Mouse (Mus musculus): ENCODE data around the gene Mrps36. TPM values are rescaled to one million over a fixed set of nuclear protein-coding genes. Genes with fewer than 3 reads are reported as not detected.

The Mrps36 gene
- total RNA-seq, 2 experiments from 2014 or later = 51.1 to 51.6 TPM

DNA sequence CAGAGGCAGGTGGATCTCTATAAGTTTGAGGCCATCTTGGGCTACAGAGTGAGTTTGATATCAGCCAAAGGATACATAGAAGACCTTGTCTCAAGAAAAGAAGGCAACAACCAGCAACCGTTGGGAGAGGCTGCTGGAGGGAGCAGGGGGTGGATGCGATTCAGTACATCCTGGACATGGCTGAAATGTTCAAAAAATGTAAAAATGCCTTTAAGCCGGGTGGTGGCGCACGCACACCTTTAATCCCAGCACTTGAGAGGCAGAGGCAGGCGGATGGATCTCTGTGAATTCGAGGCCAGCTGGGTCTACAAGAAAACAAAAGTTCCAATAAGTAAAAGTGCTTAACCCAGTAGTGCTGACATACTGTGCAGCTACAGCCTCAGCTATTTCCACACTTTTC is 56.9 kb downstream of the Mrps36 start:
- no peak for DNase-seq (ENCODE audit: extremely low spot score in 1 of 2, low spot score in 2 of 2)
- Histone ChIP-seq H3K4me3 (no peak overlapping the region), H3K27ac (no peak overlapping the region)
- no peak for TF ChIP-seq CTCF (IDR thresholded peaks at IDR 0.05)
- intact Hi-C loops (cut with DNase I) = no loop called here

Other genes with a start within 250 kb of the Mrps36 start
- gene Ocln, start 191.9 kb downstream of the Mrps36 start, total RNA-seq (2021) = 1 to 10 TPM; 7.1 to 8.0 TPM
- gene Marveld2, start 127.7 kb downstream of the Mrps36 start, total RNA-seq (2021) = 1 to 10 TPM; 1.6 to 1.9 TPM
- 10 to 100 TPM; 66.9 to 86.2 TPM for gene Ak6, start 93.7 kb downstream of the Mrps36 start, total RNA-seq (2021)
- gene Rad17, start 93.6 kb downstream of the Mrps36 start, total RNA-seq (2021) = 10 to 100 TPM; 14.1 to 14.6 TPM
- gene Taf9, start 93.1 kb downstream of the Mrps36 start, total RNA-seq (2021) = 10 to 100 TPM; 23.9 to 34.0 TPM
- gene Ccdc125, start 74.9 kb downstream of the Mrps36 start, total RNA-seq (2021) = under 1 TPM in 1 of 2 experiments, not detected in 1; 0.59 TPM
- gene Cdk7, start 13.7 kb downstream of the Mrps36 start, total RNA-seq (2021) = 10 to 100 TPM; 37.4 to 43.9 TPM
- gene Cenph, start 31.2 kb upstream of the Mrps36 start, total RNA-seq (2021) = 1 to 10 TPM in 1 of 2 experiments, under 1 TPM in 1; 0.75 to 1.1 TPM
- gene Ccnb1, start 41.9 kb upstream of the Mrps36 start, total RNA-seq (2021) = under 1 TPM; 0.84 TPM
- 10 to 100 TPM; 38.2 to 47.0 TPM for gene Slc30a5, start 88.8 kb upstream of the Mrps36 start, total RNA-seq (2021)